Mouse (Mus musculus) stomach, postnatal 0 days (tissue): ENCODE measurements around the gene Efcab2. TPM values are rescaled to one million over a fixed set of nuclear protein-coding genes. Genes with fewer than 3 reads are reported as not detected.

Experiments
- ATAC-seq: fragments of 200-750 bp; cut with Nextera tagmentation; 2 replicates; pipeline ENCODE4 v1.8.0; 2017; ENCODE audit not compliant: low FRiP score, low TSS enrichment
- DNase-seq: peaks from one replicate; pipeline ENCODE4 v3.0.0-alpha.2; 2016; ENCODE audit warnings: low spot score
- H3K27ac ChIP-seq: fragments of 300-500 bp; sonication (generic); replicated peaks from 2 replicates; pipeline ENCODE4 v1.5.1; 2014; ENCODE audit warnings: mild to moderate bottlenecking, control low read depth
- H3K27me3 ChIP-seq: fragments of 300-500 bp; sonication (generic); 2 replicates; pipeline ENCODE4 v1.6.1; 2014; ENCODE audit warnings: low read length; ENCODE audit not compliant: control insufficient read depth, insufficient read depth
- H3K36me3 ChIP-seq: fragments of 300-500 bp; sonication (generic); 2 replicates; pipeline ENCODE4 v1.6.1; 2014; ENCODE audit warnings: low read length, mixed read lengths; ENCODE audit not compliant: control insufficient read depth, insufficient read depth
- H3K4me1 ChIP-seq: fragments of 300-500 bp; sonication (generic); replicated peaks from 2 replicates; pipeline ENCODE4 v1.6.1; 2014; ENCODE audit warnings: antibody characterized with exemption; ENCODE audit not compliant: control insufficient read depth, insufficient read depth
- H3K4me2 ChIP-seq: fragments of 300-500 bp; sonication (generic); replicated peaks from 2 replicates; pipeline ENCODE4 v1.6.1; 2014; ENCODE audit warnings: low read depth, mild to moderate bottlenecking, control low read depth, moderate library complexity
- H3K4me3 ChIP-seq: fragments of 300-500 bp; sonication (generic); 2 replicates; pipeline ENCODE4 v1.5.1; 2014; ENCODE audit warnings: low read depth, low read length, control low read depth
- H3K9ac ChIP-seq: fragments of 300-500 bp; sonication (generic); 2 replicates; pipeline ENCODE4 v1.6.1; 2014; ENCODE audit warnings: mild to moderate bottlenecking, low read length, control low read depth, mixed read lengths
- H3K9me3 ChIP-seq: fragments of 300-500 bp; sonication (generic); 2 replicates; pipeline ENCODE4 v1.6.1; 2016; ENCODE audit warnings: low read length; ENCODE audit not compliant: control insufficient read depth
- CTCF ChIP-seq: IDR thresholded peaks from 2 replicates; pipeline ENCODE4 v1.5.1; 2016; ENCODE audit warnings: antibody characterized with exemption, low read depth, mild to moderate bottlenecking, moderate library complexity
- EP300 ChIP-seq: optimal IDR thresholded peaks from 2 replicates; pipeline ENCODE3; 2016; ENCODE audit warnings: antibody characterized with exemption
- WGBS: fragments of 180-500 bp; shearing (Covaris S2); extraction: QIAGEN DNeasy Blood & Tissue Kit; methylation state at CpG from one replicate; pipeline ENCODE4 v1.1.7; 2014; 5-methylcytosine and 5-hydroxymethylcytosine counted together
- polyA plus RNA-seq: library from polyadenylated mRNA; unstranded; fragments of >200 nt; fragmentation: Nextera tagmentation; extraction: Ambion mirVana; gene quantifications from 2 replicates; pipeline ENCODE4 v1.2.1, GENCODE M21; 2015

Gene Efcab2
- polyA plus RNA-seq, 1 experiment from 2014 or later, result 3.7 TPM

DNA sequence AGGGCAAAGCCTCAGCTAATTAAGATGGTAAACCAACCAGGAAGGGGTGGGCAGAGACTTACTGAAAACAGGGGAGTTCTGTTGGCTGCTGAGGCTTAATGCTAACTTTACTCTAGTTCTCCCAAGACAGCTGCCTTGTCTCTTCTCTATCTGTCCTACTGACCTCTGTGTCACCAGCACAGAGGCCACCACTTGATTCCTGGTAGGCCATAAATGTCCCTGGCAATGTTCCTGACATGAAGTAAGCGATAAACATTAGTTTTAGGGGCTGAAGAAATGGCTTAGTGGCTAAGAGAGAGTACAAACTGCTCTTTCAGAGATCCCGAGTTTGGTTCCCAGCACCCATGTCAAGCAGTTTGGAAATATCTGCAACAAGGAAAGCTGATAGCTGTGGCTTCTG, 29.0 kb upstream of the Efcab2 start:
- Histone ChIP-seq H3K4me3 (no peak overlapping the region), H3K9me3 (no peaks in the 10 kb centered on the region), H3K27ac (no peak overlapping the region), H3K9ac (no peak overlapping the region), H3K4me2 (no peak overlapping the region), H3K27me3 (no peaks in the 10 kb centered on the region), H3K36me3 (no peaks in the 10 kb centered on the region), H3K4me1 (no peaks in the 10 kb centered on the region)
- DNase-seq (no peak), ATAC-seq (no peak)
- 52% methylated on average over 2 of the region's 2 CpGs for WGBS
- TF ChIP-seq CTCF (no peak), EP300 (no peak)

DNA sequence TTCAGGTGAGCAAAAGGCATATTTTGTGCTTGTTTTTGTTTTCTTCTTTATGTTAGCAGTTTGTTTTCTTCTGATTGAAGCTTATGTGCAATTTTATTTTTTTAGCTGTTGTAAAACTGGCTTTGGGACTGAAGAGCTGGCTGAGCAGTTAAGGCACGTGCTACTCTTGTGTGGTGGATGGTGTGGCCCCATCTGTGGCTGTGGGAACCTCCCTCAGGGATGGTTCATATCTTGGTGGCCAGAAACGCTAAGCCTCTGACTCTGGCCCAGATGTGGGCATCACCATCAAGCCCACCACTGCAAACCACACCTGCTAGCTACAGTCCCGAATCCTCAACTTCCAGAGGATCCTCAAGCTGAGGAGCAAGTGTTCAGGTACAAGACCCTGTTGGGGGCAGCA, 27.8 kb upstream of the Efcab2 start:
- Histone ChIP-seq H3K4me2 (no peak overlapping the region), H3K4me1 (no peaks in the 10 kb centered on the region), H3K27me3 (no peaks in the 10 kb centered on the region), H3K27ac (no peak overlapping the region), H3K9me3 (no peaks in the 10 kb centered on the region), H3K9ac (no peak overlapping the region), H3K36me3 (no peaks in the 10 kb centered on the region), H3K4me3 (no peak overlapping the region)
- ATAC-seq (no peak), DNase-seq (no peak)
- no peak for TF ChIP-seq CTCF
- no peak for TF ChIP-seq EP300
- WGBS, result 72% methylated on average over 3 of the region's 3 CpGs

DNA sequence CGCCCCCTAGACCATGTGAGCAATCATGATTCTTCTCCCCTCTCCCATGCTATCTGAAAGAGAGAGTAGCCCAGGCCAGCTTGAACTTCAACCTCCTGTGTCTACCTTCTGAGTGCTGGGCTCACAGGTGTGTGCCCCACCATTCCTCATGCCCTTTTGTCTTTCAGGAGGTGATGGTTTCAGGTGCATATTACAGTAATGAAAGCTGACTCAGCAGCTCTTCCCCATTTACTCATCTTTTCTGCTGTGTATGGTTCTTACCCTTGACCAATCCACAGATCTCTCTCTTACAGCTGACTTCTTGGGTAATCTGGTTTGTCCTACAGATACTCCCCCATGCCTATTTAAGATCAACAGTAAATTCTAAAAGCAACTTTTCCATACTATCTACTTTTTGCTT, 26.7 kb upstream of the Efcab2 start:
- DNase-seq (no peak), ATAC-seq (no peak)
- no peak overlapping the region for H3K4me2 ChIP-seq
- H3K27me3 ChIP-seq, result no peaks in the 10 kb centered on the region
- TF ChIP-seq EP300 (no peak), CTCF (no peak)
- H3K9me3 ChIP-seq, result no peaks in the 10 kb centered on the region
- 83% methylated on average over 1 of the region's 1 CpGs for WGBS
- H3K36me3 ChIP-seq, result no peaks in the 10 kb centered on the region
- H3K4me3 ChIP-seq, result no peak overlapping the region
- H3K4me1 ChIP-seq, result no peaks in the 10 kb centered on the region
- no peak overlapping the region for H3K27ac ChIP-seq
- no peak overlapping the region for H3K9ac ChIP-seq

DNA sequence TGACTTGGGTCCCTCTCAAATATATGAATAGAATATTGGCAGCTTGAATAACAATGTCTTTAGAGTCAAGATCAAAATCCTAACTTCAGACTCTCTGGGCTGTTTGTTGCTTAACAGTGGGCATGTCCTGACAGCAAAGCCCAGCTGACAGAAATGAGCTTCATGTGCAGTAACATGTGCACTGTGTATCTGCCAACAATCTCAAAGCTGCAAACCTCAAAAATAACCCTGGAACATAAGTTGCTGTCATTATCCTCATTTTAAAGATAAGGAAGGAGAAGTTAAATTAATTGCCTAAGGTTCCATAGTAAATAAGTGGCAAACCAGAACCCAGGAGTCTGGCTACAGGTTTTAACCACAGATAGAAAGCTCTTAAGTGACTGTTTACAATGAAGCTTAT, 23.7 kb upstream of the Efcab2 start:
- Histone ChIP-seq H3K4me2 (no peak overlapping the region), H3K36me3 (no peaks in the 10 kb centered on the region), H3K27ac (peak overlapping the region; percentile 41; the same call in 1 of the 2 replicates), H3K27me3 (no peaks in the 10 kb centered on the region), H3K9ac (no peak overlapping the region), H3K9me3 (no peaks in the 10 kb centered on the region), H3K4me3 (no peak overlapping the region), H3K4me1 (no peaks in the 10 kb centered on the region)
- no peak for TF ChIP-seq CTCF
- ATAC-seq, result no peak
- DNase-seq, result no peak

DNA sequence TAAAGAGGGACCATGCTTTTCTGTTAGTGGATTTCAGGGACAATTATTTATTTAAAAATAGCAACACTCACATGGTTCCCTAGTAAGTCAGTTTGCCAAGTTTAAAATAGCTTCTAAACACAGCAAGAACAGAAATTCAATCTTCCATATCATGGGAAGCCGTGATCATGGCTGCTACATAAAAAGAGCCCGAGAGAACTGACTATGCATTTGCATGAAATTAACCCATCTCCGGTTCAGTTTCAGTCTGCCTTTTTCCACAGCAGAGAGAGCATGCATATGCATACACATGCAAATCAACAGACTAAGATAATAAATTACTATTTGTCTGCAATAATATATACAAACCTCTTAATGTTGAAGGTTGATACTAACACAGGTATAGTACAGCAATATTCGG, 17.1 kb upstream of the Efcab2 start:
- no peak for DNase-seq
- no peak for ATAC-seq
- Histone ChIP-seq H3K9ac (no peak overlapping the region), H3K4me2 (no peak overlapping the region), H3K4me3 (no peak overlapping the region), H3K36me3 (no peaks in the 10 kb centered on the region), H3K9me3 (no peaks in the 10 kb centered on the region), H3K27ac (no peak overlapping the region), H3K27me3 (no peaks in the 10 kb centered on the region), H3K4me1 (no peaks in the 10 kb centered on the region)
- WGBS, result 71% methylated on average over 4 of the region's 4 CpGs
- TF ChIP-seq EP300 (no peak), CTCF (no peak)

- no peak for DNase-seq
- ATAC-seq, result no peak
- H3K9ac ChIP-seq, result no peak overlapping the region
- TF ChIP-seq CTCF (no peak), EP300 (no peak)
- no peak overlapping the region for H3K27ac ChIP-seq
- H3K9me3 ChIP-seq, result no peaks in the 10 kb centered on the region
- 65% methylated on average over 2 of the region's 2 CpGs for WGBS
- H3K4me1 ChIP-seq, result no peaks in the 10 kb centered on the region
- H3K4me3 ChIP-seq, result no peak overlapping the region
- H3K36me3 ChIP-seq, result no peaks in the 10 kb centered on the region
- no peak overlapping the region for H3K4me2 ChIP-seq
- no peaks in the 10 kb centered on the region for H3K27me3 ChIP-seq
Measured at GRCm38 (mm10) chr1:178389401-178389800, 16.5 kb upstream of the Efcab2 start.
